Mouse (Mus musculus): ENCODE results near the gene Cnn2. TPM values are rescaled to one million over a fixed set of nuclear protein-coding genes. Genes with fewer than 3 reads are reported as not detected.

Gene Cnn2
- polyA plus RNA-seq, 1 experiment from 2014 or later: 208 TPM

Other genes with a start within 250 kb of the Cnn2 start
- gene Polrmt, start 242.0 kb upstream of the Cnn2 start, polyA plus RNA-seq (2015; fragmentation: Nextera tagmentation; extraction: Ambion mirVana): 30.0 and 36.5 TPM in 2 replicates
- 0.06 and 0.16 TPM in 2 replicates for gene Fgf22, start 233.5 kb upstream of the Cnn2 start, polyA plus RNA-seq (2015; fragmentation: Nextera tagmentation; extraction: Ambion mirVana)
- gene Rnf126, start 221.6 kb upstream of the Cnn2 start, polyA plus RNA-seq (2015; fragmentation: Nextera tagmentation; extraction: Ambion mirVana): 54.0 and 65.5 TPM in 2 replicates
- 29.0 and 30.9 TPM in 2 replicates for gene Fstl3, start 211.3 kb upstream of the Cnn2 start, polyA plus RNA-seq (2015; fragmentation: Nextera tagmentation; extraction: Ambion mirVana)
- gene Prss57, start 197.6 kb upstream of the Cnn2 start, polyA plus RNA-seq (2015; fragmentation: Nextera tagmentation; extraction: Ambion mirVana): 0.49 and 5.1 TPM in 2 replicates
- 57.8 and 73.1 TPM in 2 replicates for gene Palm, start 195.0 kb upstream of the Cnn2 start, polyA plus RNA-seq (2015; fragmentation: Nextera tagmentation; extraction: Ambion mirVana)
- 0.81 and 1.3 TPM in 2 replicates for gene Misp, start 167.6 kb upstream of the Cnn2 start, polyA plus RNA-seq (2015; fragmentation: Nextera tagmentation; extraction: Ambion mirVana)
- 89.6 and 162 TPM in 2 replicates for gene Ptbp1, start 134.2 kb upstream of the Cnn2 start, polyA plus RNA-seq (2015; fragmentation: Nextera tagmentation; extraction: Ambion mirVana)
- 1.1 and 3.0 TPM in 2 replicates for gene Prtn3, start 114.1 kb upstream of the Cnn2 start, polyA plus RNA-seq (2015; fragmentation: Nextera tagmentation; extraction: Ambion mirVana)
- gene Plppr3, start 114.0 kb upstream of the Cnn2 start, polyA plus RNA-seq (2015; fragmentation: Nextera tagmentation; extraction: Ambion mirVana): 8.6 and 15.3 TPM in 2 replicates
- gene Elane, start 102.3 kb upstream of the Cnn2 start, polyA plus RNA-seq (2015; fragmentation: Nextera tagmentation; extraction: Ambion mirVana): 0.25 and 2.0 TPM in 2 replicates
- gene Cfd, start 97.7 kb upstream of the Cnn2 start, polyA plus RNA-seq (2015; fragmentation: Nextera tagmentation; extraction: Ambion mirVana): not detected in 2 replicates
- 34.8 and 45.7 TPM in 2 replicates for gene Med16, start 79.7 kb upstream of the Cnn2 start, polyA plus RNA-seq (2015; fragmentation: Nextera tagmentation; extraction: Ambion mirVana)
- gene Gm26602, start 77.7 kb upstream of the Cnn2 start, polyA plus RNA-seq (2015; fragmentation: Nextera tagmentation; extraction: Ambion mirVana): 15.7 TPM in 1 of 2 replicates, not detected in the other
- 0.34 and 0.51 TPM in 2 replicates for gene Kiss1r, start 71.6 kb upstream of the Cnn2 start, polyA plus RNA-seq (2015; fragmentation: Nextera tagmentation; extraction: Ambion mirVana)
- gene R3hdm4, start 67.4 kb upstream of the Cnn2 start, polyA plus RNA-seq (2015; fragmentation: Nextera tagmentation; extraction: Ambion mirVana): 95.2 and 118 TPM in 2 replicates
- 2.1 and 3.7 TPM in 2 replicates for gene Arid3a, start 61.5 kb upstream of the Cnn2 start, polyA plus RNA-seq (2015; fragmentation: Nextera tagmentation; extraction: Ambion mirVana)
- gene Wdr18, start 28.4 kb upstream of the Cnn2 start, polyA plus RNA-seq (2015; fragmentation: Nextera tagmentation; extraction: Ambion mirVana): 56.7 and 66.6 TPM in 2 replicates
- 0.24 and 0.28 TPM in 2 replicates for gene Grin3b, start 17.9 kb upstream of the Cnn2 start, polyA plus RNA-seq (2015; fragmentation: Nextera tagmentation; extraction: Ambion mirVana)
- 16.2 and 19.6 TPM in 2 replicates for gene Tmem259, start 4.3 kb upstream of the Cnn2 start, polyA plus RNA-seq (2015; fragmentation: Nextera tagmentation; extraction: Ambion mirVana)
- 2.1 and 3.9 TPM in 2 replicates for gene Abca7, start 7.9 kb downstream of the Cnn2 start, polyA plus RNA-seq (2015; fragmentation: Nextera tagmentation; extraction: Ambion mirVana)
- 4.7 and 14.4 TPM in 2 replicates for gene Arhgap45, start 28.1 kb downstream of the Cnn2 start, polyA plus RNA-seq (2015; fragmentation: Nextera tagmentation; extraction: Ambion mirVana)
- gene Polr2e, start 51.2 kb downstream of the Cnn2 start, polyA plus RNA-seq (2015; fragmentation: Nextera tagmentation; extraction: Ambion mirVana): 115 and 136 TPM in 2 replicates
- gene Gpx4, start 58.6 kb downstream of the Cnn2 start, polyA plus RNA-seq (2015; fragmentation: Nextera tagmentation; extraction: Ambion mirVana): 628 and 658 TPM in 2 replicates
- 8.3 and 13.9 TPM in 2 replicates for gene Sbno2, start 117.0 kb downstream of the Cnn2 start, polyA plus RNA-seq (2015; fragmentation: Nextera tagmentation; extraction: Ambion mirVana)
- gene Stk11, start 127.2 kb downstream of the Cnn2 start, polyA plus RNA-seq (2015; fragmentation: Nextera tagmentation; extraction: Ambion mirVana): 10.0 and 14.2 TPM in 2 replicates
- 861 and 962 TPM in 2 replicates for gene Atp5d, start 150.0 kb downstream of the Cnn2 start, polyA plus RNA-seq (2015; fragmentation: Nextera tagmentation; extraction: Ambion mirVana)
- 1.7 and 2.9 TPM in 2 replicates for gene Cbarp, start 152.3 kb downstream of the Cnn2 start, polyA plus RNA-seq (2015; fragmentation: Nextera tagmentation; extraction: Ambion mirVana)
- gene Midn, start 159.7 kb downstream of the Cnn2 start, polyA plus RNA-seq (2015; fragmentation: Nextera tagmentation; extraction: Ambion mirVana): 11.6 and 16.8 TPM in 2 replicates
- gene Cirbp, start 177.4 kb downstream of the Cnn2 start, polyA plus RNA-seq (2015; fragmentation: Nextera tagmentation; extraction: Ambion mirVana): 86.7 and 90.2 TPM in 2 replicates
- 7.7 and 9.1 TPM in 2 replicates for gene 1600002K03Rik, start 184.4 kb downstream of the Cnn2 start, polyA plus RNA-seq (2015; fragmentation: Nextera tagmentation; extraction: Ambion mirVana)
- gene Efna2, start 190.9 kb downstream of the Cnn2 start, polyA plus RNA-seq (2015; fragmentation: Nextera tagmentation; extraction: Ambion mirVana): 8.6 and 9.7 TPM in 2 replicates
- gene Mum1, start 237.8 kb downstream of the Cnn2 start, polyA plus RNA-seq (2015; fragmentation: Nextera tagmentation; extraction: Ambion mirVana): 32.7 and 40.5 TPM in 2 replicates